Mouse (Mus musculus): ENCODE data around the gene Pkp1.

Pkp1 gene

GRCm38 (mm10) chr1:135821780-135822179, 97.2 kb downstream of the Pkp1 start:
- no peak for DNase-seq (ENCODE audit: low read depth, low spot score)

Measured in ES-CJ7 (cell line).